Mouse (Mus musculus) natural killer cell, adult 2 months (primary cell): ENCODE data around the gene Egr4.

Experiments used
- DNase-seq, 2 experiments: peaks; one replicate each; pipeline ENCODE4 v3.0.0; 2022; ENCODE audit warnings: low spot score in 2 of 2

The Egr4 gene

DNA sequence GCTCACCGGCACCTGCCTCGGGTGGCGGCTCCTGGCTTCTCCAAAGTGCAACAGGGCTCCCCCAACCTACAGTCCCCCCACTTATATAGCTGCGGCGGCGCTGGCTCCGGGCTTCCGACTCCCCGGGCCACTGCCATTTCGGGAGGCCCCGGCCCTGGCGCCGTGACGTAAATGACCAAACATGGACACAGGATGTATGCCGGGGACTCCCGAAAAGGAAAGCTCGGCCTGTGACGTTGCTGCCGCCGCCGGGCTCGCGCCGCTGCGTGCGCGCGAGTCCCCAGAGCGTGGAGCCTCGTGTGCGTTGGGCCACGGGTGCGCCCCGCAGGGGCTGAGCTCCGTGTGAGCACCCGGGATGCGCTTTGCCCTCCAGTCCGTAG is at the start of gene Egr4:
Gene Egr4 (minus strand): TSS at position 59 of the 380 bp plus-strand sequence.
- DNase-seq = peak; percentile 27 to 30

DNA sequence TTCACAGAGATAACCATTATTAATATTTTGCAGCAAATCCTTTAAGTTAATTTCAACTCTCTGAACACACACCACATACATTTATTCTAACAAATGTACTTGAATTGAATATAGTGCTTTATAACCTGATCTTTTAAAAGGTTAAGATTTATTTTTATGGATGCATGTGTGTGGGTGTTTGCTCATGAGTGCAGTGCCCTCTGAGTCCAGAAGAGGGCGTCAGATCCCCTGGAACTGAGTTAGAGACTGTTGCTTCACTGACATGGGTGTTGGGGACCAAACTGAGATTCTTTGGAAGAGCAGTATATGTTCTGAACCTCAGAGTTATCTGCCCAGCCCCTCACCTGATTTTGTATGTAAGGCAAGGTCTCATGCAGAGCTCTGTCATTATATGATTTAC is 49.0 kb upstream of the Egr4 start:
- no peak for DNase-seq

DNA sequence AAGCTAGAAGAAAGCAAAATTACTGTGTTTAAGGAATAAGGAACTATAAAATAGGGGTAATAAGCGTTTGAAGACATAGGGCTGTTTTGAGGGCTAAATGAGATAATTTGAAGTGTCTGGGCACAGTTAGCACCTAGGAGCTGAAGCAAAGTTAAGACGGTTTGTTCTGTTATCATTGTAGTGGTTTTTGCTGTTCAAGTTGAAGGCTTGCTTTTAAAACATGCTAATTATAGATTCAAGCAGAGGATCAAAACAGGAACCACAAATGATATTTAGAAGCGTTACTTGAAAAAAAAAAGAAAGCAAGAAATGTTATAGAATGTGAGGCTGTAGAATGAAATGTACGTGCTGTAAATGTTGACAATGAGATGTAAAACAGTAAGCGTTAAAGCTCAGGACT is 34.3 kb upstream of the Egr4 start:
- no peak for DNase-seq

DNA sequence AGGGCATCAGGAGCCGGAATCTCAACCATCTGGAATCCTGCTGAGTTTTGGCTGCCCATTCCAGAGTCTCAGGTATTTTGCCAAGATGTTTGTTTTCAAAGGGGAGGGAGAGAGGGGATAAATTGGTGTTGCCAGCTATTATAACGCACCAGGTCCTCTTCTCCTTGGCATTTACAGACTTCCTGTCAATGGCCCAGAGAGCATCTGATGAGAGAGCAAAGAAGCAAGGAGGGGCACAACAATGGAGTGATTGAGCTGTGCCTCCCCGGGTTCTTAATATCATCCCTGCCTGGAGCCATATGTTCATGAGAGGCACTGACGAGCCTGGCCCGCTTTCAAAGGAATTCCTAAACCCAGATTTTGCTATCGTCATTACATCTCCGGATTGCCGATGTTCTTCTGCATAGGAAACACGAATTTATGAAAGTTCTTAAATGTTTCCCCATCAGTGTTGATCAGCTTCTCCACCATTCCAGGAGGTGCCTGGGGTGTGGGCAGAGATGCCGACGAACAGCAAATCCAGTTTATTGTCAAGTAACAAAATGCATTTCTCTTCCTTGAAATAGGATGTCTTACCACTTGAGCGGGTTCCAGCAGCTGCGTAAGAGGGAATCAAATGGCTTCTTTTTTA is 31.0 kb upstream of the Egr4 start:
- DNase-seq = no peak

DNA sequence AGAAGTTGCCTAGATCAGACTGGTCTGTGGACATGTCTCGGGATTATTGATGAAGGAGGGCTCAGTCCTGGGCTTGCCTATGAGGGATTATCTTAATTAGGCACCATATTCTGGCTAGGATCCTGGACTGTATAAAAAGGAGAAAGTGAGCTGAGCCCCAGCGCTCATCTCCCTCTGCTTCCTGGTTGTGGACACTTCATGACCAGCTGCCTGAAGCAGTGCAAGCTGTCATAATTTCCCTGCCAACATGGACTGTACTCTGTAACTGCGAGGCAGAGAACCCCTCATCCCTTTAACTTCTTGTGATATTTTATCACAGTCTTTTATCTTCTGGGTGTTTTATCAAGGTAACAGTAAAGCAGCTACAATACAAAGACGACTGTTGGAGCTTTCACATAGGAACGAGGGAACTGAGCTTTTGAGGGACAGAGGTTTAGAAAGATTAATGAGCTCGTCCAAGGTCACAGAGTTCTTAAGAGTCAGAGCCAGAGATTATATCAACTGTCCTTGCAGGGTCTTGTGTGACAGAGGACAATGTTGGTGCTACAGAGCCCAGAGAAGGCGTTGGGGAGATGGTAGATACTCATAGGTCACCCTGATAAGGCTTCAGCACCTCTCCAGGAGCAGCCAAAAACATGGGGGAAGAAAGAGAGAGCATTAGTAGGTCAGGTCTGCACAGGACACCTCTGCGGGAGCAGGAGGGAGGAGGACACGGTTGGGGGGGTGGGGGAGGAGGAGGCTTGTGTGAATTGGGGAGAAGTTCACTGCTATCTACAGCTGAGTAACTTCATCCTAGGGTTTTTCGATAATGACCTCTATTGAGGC is 30.2 kb upstream of the Egr4 start:
- DNase-seq = no peak

DNA sequence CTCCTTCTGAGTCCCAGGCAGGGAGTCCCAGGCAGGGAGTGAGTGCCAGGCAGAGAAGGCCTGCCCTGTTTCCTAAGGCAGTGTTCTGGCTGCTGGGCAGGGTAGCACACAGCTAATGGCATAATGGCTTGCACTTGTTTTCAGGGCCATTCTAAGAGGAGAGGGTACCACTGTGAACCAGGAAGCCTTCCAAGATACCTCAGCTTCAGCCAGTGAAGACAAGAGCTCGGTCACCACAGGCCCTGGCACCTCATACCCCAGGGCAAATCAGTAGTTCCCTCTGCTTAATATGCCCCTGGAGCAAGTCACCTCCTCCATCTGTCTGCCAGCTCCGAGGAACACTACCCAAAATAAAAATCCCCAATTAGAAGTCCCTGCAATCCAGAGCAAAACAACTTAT is 9.4 kb upstream of the Egr4 start:
- no peak for DNase-seq

DNA sequence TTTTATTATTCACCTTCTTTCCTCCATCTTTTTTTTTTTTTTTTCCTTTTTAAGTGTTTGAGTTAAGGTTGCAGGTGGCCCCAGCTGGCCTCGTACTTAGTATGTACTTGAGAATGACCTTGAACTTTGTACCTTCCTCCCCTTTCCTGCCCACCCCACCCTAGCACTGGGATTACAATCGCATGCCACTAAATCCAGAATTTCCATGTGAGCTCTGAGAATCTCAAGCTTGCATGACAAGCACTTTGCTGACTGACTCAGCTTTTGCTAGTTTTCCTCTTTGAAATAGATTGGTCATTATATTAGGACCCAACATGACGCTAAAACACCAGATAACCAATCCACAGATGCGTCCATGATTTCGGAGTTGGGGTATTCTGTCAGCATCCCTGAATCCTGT is 8.6 kb upstream of the Egr4 start:
- DNase-seq = no peak

DNA sequence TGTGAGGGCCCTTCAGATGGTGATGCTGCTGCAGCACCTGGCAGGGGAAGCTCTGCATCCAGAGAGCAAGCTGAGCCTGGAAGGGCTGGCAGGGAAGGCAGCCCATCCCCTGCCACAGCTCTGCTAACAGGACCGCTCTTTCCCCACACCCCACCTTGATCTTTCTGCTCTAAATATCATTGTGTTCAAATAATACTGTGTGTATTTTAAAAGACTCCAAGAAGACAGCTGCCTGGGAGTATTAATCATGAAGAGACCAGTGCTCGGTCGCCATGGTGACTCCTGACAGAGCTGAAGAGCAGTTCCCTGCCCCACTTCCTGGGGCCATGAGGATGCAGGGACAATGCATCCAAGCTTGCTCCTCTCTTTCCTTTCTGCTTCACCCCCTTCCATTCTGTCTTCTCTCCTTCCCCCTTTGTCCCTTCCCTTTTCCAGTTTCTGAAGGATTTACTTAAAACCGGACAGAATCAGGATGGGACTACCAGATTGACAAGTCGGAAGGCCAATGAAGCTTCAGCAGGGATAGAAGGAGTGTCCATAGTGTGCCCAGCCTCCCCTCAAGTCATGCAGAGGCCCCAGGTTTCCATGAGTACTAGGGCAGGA is 4.8 kb upstream of the Egr4 start:
- DNase-seq = no peak

DNA sequence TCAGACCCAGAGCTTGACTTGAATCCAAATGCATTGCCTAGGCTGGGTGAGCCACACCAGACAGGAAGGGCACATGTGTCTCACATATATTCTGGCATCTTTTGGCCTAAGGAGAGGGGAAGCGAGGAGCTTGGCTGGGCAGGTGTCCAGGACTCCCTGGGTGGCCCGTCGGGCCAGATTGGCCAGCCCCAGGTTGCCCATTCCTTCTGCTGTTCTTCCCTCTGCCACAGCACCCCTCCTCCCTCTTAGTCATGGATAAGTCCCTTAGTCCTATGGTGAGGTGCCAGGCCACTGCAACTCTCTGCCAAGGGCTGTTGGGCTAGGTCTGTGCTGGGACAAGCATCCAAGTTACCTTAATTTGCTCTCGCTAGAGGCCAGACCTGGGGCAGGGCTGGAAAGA is 2.6 kb upstream of the Egr4 start:
- DNase-seq = no peak

DNA sequence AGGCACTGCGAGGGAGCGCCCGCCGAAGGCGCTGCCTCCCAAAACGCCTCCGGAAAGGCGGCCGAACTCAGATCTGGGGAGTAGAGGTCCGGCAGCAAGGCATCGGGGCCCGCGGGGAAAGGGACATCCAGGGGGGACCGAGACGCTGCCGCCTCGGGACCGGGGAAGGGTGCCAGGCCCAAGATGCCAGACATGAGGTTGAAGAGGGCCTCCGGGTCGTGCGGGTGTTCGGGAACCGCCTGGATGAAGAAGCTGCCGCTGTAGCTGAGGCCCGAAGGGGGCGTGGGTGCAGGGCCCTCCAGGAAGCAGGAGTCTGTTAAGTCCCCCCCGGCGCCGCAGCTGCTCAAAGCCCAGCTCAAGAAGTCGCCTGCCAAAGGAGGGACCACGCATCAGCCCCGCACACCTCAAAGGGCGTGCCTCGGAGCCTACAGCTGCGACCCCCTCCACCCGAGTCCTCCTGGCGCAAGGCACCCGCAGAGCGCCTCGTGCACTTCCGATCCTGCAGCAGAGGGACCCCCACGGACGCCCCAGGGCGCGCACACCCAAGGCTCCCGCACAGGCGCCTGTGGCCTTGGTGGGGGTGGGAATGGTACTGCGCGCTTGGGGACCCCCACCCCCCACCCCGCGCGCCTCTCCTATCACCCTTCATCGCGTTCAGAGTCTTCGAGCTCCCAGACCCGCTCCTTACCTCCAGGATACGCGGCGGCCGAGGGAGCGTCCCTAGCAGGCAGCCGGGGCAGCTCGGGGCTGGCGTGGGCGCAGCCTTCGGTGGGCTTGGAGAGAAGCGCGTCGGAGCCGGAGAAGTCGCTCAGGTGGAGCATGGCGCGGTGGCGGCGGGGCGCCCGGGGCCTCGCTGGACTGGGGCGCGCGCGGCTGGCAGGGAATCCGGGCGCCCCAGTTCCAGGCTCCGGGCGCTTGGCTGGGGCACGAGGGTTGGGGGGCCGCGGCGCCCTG is 535 bp downstream of the Egr4 start:
- no peak for DNase-seq

DNA sequence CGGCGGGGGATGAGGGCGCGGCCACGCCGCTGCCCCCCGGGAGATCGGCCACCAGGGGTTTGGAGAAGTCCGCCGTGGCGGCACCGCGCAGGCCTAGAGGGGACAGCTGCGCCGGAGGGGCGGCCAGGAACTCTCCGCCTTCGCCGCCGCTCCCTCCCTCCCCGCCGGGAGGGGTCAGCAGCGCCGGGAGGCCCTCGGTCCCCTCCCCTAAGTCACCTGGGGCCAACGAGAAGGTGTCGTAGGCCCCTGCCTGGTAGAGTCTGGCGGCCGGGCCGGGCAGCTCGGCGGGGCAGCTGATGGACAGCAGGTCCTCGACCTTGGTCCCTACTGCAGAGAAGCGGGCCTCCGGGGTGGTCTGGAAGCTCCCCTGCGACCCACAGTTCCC is 1.3 kb downstream of the Egr4 start:
- DNase-seq = no peak

DNA sequence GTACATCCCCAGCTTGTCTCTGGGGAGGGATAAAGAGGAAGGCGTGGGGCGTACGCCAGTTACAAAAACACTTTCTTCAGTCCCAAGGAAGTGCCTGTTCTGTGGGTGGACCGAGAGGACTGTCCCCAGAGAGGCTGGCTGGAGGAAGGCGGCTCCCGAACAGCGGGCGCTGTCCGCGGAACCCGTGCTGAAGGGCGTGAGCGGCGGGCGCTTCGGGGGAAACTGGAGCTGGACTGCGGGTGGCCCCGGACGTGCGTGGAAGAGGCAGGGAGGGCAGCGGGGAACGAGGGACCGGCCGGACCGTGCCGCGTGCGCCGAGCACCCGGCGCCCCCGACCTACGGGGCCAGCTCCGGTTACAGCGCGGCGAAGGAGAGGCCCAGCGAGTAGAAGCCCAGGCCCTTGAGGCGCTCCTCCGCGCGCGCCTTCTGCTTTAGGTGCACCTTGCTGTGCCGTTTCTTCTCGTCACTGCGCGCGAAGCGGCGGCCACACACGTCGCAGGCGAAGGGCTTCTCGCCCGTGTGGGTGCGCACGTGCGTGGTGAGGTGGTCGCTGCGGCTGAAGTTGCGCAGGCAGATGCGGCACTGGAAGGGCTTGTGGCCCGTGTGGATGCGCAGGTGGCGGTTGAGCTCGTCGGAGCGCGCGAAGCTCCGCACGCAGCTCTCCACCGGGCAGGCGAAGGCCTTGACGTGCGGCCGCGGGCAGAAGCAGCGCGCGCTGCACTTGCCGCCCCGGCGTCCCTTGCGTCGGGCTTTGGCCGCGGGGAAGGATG is 1.9 kb downstream of the Egr4 start:
- DNase-seq = no peak

DNA sequence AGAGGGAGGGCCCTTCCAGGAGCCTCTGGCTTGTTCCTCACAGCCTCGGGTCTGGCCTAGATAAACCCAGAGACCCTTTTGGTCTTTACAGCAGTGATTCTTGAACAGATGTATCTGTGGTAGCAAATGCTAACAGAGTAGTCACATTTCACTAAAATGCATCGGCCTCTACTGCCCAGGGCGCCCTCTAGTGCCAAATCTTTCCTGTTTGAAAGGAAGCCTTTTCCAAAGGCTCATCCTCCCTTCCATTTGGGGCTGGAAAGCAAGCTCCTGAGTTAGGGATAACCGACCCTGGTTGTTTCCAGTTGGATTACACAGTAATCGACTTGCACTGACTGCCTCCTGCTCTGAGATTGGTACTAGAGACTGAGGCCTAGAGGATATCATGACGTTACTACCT is 2.9 kb downstream of the Egr4 start:
- no peak for DNase-seq

DNA sequence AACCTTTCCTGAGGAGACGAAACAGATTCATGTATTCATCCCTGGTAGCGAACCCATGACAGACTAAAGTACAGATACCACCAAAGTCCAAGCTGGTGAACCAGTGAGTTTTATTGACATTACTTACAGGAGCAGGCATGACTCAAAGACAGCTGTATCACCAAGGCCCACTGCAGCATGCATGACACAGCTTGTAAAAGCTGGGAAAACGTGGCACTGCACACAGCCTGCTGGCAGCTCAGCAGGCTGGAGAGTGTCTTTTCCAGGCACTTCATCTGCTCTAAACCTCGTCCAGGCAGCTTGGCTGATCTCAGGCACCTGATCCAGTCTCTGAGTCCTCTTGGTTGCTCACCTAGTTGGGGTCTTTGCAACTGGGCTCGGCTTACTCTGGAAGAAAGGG is 4.8 kb downstream of the Egr4 start:
- no peak for DNase-seq

DNA sequence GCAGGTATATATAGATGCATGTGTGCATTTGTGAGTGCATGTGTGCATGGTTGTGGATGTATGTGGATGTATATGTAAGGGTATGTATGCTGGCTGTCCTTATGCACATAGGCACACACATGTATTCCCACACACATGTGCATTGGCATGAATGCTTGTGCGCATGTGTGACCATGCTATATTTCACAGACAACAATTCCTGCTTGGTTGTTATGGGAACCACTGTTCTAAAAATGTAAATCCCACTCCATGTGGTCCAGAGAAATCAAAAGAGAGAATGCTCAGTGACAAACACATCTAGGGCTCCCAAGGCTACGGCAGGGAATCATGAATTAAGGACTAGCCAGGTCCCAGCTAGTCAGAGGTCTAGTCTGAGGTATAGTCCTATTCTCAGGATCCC is 8.5 kb downstream of the Egr4 start:
- no peak for DNase-seq

DNA sequence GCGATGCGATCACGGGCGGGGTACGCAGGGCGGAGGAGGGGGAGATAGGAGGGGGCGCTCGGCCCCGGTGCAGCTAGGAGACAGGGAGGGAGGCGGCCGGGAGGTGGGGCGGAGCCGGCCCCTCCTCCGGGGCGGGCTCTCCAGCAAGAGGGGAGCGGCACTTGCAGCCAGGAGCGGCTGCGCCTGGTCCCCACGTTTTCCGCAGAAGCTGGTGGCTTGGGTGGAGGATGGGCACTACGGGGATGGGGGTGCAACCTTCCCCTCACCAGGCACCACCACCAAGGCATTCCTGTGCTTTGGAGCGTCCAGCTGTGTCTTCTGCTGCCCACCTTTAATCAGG is 10.5 kb downstream of the Egr4 start, which contains the start of gene Fbxo41:
Gene Fbxo41 (minus strand): TSS at position 84 of the 340 bp plus-strand sequence.
- DNase-seq = no peak

DNA sequence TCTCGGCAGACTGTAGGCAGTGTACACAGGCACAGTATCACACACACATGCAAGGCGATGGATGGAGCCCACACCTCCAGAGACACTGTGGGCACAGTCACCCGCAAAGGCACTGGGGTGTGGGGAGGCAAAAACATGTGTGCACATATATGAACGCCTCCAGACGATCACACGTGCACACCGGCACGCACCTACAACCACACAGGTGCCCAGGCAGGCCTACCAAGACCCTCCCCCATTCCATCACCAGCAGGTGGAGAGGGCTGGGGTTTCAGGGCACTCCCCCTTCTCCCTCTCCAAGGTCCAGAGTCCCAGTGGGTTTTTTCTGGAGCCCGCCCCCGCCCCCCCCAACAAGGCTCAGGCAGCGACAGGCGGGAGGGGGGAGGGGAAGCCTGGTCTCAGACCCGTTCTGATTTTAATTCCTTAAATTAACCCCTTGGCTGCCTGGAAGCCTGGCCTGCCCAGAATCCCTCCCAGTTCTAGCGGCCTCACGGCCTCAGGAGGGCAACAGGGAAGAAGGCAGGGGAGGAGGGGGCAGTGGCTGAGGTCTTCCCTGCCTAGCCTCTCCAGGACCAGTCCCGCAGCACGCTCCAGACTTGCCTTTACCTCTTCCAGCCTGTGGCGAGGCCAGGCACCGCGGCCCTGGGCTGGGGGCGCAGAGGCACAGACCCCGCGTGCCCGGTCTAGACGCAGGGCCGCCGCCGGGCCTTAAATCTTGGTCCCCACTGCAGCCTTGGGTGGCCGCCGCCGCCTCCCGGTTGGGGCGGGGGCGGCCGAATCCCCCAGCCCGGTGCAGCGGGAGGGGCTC is 11.1 kb downstream of the Egr4 start:
- no peak for DNase-seq

DNA sequence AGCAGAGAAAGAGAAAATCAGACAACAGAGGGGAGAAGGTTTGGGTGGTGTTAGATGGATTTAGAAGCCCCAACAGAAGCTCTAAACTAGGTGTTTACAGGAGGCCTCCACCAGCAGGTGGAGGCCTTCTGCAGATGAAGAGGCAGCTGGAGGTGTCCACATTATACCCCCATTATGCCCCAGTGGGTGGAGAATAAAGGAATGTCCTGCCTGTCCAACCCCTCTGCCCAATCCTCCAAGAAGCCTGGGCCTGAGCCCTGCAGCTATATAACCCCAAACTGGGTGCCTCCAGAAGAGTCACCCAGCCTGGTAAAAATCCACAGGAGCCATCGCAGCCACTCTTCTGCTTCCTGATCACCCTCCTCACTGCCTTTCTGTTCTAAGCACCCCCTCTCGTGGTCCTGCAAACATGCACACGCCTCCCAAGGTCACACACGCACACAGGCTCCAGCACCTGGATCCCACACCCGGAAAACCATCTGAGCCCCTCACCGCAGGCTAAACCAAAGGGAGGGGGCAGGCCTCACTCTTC is 11.8 kb downstream of the Egr4 start:
- no peak for DNase-seq

DNA sequence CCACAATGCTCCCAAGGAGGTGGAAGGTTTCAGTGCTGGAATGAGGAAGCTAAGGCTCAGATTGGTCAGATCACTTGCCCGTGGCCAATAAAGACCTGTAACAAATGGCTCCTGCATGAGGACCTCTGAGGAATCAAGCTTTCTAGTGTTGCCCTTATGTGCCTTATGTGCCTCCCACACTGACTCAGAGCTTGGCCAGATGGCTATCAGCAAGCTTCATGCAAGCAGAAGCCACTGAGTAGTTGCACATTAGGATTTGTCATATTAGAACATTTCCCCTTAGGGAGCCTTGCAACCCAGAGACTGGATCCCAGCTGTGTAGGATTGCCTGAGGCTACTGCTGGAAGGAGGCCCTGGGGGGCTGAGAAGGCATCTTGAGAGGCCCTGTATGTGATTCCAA is 13.0 kb downstream of the Egr4 start:
- no peak for DNase-seq

DNA sequence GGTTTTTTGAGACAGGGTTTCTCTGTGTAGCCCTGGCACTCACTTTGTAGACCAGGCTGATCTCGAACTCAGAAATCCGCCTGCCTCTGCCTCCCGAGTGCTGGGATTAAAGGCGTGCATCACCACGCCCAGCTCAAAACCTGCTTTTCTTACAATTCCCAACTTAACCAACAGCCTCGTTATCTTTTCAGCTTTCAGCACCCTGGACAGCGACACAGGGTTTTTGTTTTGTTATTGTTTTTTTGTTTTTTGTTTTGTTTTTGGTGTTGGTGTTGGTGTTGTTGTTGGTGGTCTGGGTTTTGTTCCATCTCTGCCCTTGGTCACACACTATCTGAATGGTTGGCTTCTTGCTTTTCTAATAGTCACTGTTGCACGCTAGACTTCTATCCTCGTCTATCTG is 15.2 kb downstream of the Egr4 start:
- DNase-seq = no peak
